Mouse (Mus musculus): ENCODE data around the gene Me1. TPM values are rescaled to one million over a fixed set of nuclear protein-coding genes. Genes with fewer than 3 reads are reported as not detected.
A peak's percentile ranks its signal among the peaks of the same experiment; 100 is the strongest.

Gene Me1
- polyA plus RNA-seq, 1 experiment from 2014 or later = 8.4 TPM

GRCm38 (mm10) chr9:86694644-86695043, 1.1 kb downstream of the Me1 start:
- H3K4me2 ChIP-seq (replicated peaks; ENCODE audit: low read depth, low read length) = no peak overlapping the region
- H3K27ac ChIP-seq (ENCODE audit: low read depth, low read length) = no peak overlapping the region
- H3K27me3 ChIP-seq (ENCODE audit: control insufficient read depth, insufficient read depth, low read length) = no peaks in the 10 kb centered on the region
- no peaks in the 10 kb centered on the region for H3K36me3 ChIP-seq (ENCODE audit: control insufficient read depth, insufficient read depth, low read length)
- no peak overlapping the region for H3K9ac ChIP-seq (ENCODE audit: low read depth, low read length)
- WGBS = 86% methylated on average over 7 of the region's 7 CpGs
- H3K9me3 ChIP-seq (ENCODE audit: control insufficient read depth, low read length) = no peaks in the 10 kb centered on the region
- H3K4me3 ChIP-seq (ENCODE audit: low read length) = no peak overlapping the region
- no peak for ATAC-seq (ENCODE audit: low FRiP score, low TSS enrichment)
- H3K4me1 ChIP-seq (ENCODE audit: control insufficient read depth, insufficient read depth, low read length) = no peaks in the 10 kb centered on the region

DNA sequence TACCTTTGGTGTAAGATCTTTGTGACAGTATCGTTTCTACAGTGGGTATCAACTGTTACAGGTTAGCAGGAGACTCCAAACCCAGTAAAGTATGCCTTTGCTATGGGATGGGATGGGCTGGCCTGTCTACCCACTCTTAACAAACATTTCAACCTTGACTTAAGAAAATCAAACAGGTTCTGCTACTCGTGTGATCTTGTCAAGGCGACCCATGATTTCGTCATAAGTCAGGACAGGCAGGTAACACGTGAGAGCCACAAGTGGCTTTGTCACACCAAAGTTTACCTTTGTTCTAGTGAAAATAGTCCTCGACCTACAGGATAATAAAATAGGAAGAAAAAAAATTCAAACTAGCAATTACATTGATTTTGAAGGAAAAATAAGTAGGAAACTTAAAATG, 1.8 kb downstream of the Me1 start:
- Histone ChIP-seq H3K4me3 (ENCODE audit: low read length) (no peak overlapping the region), H3K4me2 (replicated peaks; ENCODE audit: low read depth, low read length) (no peak overlapping the region), H3K9ac (ENCODE audit: low read depth, low read length) (no peak overlapping the region), H3K4me1 (ENCODE audit: control insufficient read depth, insufficient read depth, low read length) (no peaks in the 10 kb centered on the region), H3K27me3 (ENCODE audit: control insufficient read depth, insufficient read depth, low read length) (no peaks in the 10 kb centered on the region), H3K36me3 (ENCODE audit: control insufficient read depth, insufficient read depth, low read length) (no peaks in the 10 kb centered on the region), H3K27ac (ENCODE audit: low read depth, low read length) (no peak overlapping the region), H3K9me3 (ENCODE audit: control insufficient read depth, low read length) (no peaks in the 10 kb centered on the region)
- ATAC-seq (ENCODE audit: low FRiP score, low TSS enrichment) = no peak
- 89% methylated on average over 6 of the region's 6 CpGs for WGBS

- H3K9me3 ChIP-seq (ENCODE audit: control insufficient read depth, low read length) = no peaks in the 10 kb centered on the region
- H3K27me3 ChIP-seq (ENCODE audit: control insufficient read depth, insufficient read depth, low read length) = no peaks in the 10 kb centered on the region
- no peak overlapping the region for H3K4me3 ChIP-seq (ENCODE audit: low read length)
- no peak overlapping the region for H3K4me2 ChIP-seq (replicated peaks; ENCODE audit: low read depth, low read length)
- H3K36me3 ChIP-seq (ENCODE audit: control insufficient read depth, insufficient read depth, low read length) = no peaks in the 10 kb centered on the region
- no peak for ATAC-seq (ENCODE audit: low FRiP score, low TSS enrichment)
- 81% methylated on average over 3 of the region's 3 CpGs for WGBS
- no peak overlapping the region for H3K27ac ChIP-seq (ENCODE audit: low read depth, low read length)
- no peaks in the 10 kb centered on the region for H3K4me1 ChIP-seq (ENCODE audit: control insufficient read depth, insufficient read depth, low read length)
- H3K9ac ChIP-seq (ENCODE audit: low read depth, low read length) = no peak overlapping the region
Observed at GRCm38 (mm10) chr9:86692676-86693075, 3.1 kb downstream of the Me1 start.

DNA sequence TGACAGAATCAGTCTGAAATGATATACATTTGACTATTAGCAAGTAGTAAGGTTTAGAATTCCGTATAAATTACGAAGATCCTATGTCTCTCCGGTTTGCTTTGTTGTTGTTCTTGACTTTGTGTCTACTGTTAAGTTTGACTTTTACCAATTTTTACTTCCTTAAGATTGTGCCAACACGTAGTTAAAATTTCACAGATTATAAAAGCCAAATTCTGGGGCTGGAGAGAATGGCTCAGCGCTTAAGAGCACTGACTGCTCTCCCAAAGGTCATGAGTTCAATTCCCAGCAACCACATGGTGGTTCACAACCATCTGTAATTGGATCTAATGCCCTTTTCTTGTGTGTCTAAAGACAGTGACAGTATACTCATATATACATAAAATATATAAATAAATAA, 3.5 kb downstream of the Me1 start:
- H3K27ac ChIP-seq (ENCODE audit: low read depth, low read length) = no peak overlapping the region
- no peaks in the 10 kb centered on the region for H3K27me3 ChIP-seq (ENCODE audit: control insufficient read depth, insufficient read depth, low read length)
- no peaks in the 10 kb centered on the region for H3K9me3 ChIP-seq (ENCODE audit: control insufficient read depth, low read length)
- H3K4me1 ChIP-seq (ENCODE audit: control insufficient read depth, insufficient read depth, low read length) = no peaks in the 10 kb centered on the region
- ATAC-seq (ENCODE audit: low FRiP score, low TSS enrichment) = no peak
- H3K4me3 ChIP-seq (ENCODE audit: low read length) = no peak overlapping the region
- no peaks in the 10 kb centered on the region for H3K36me3 ChIP-seq (ENCODE audit: control insufficient read depth, insufficient read depth, low read length)
- no peak overlapping the region for H3K4me2 ChIP-seq (replicated peaks; ENCODE audit: low read depth, low read length)
- WGBS = 89% methylated on average over 5 of the region's 5 CpGs
- no peak overlapping the region for H3K9ac ChIP-seq (ENCODE audit: low read depth, low read length)

DNA sequence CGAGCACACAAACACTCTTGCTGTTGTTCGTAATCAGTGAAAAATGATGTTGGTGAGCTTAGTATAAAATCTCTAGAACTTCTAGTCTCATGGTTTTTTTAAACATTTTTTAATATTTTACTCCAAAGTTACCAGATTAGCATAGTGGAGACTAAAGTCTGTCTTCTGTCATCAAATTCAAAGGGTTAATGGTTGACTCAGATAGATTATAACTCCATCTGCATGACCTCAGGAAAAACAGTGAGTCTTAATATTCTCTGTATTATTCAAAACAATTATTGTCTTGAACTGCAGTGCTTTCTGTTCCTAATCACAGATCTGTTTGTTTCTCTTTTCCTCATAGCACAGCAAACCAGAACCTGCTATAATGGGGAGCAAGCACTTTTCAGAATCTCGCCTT, 4.7 kb downstream of the Me1 start:
- Histone ChIP-seq H3K27ac (ENCODE audit: low read depth, low read length) (no peak overlapping the region), H3K27me3 (ENCODE audit: control insufficient read depth, insufficient read depth, low read length) (no peaks in the 10 kb centered on the region), H3K9ac (ENCODE audit: low read depth, low read length) (no peak overlapping the region), H3K4me2 (replicated peaks; ENCODE audit: low read depth, low read length) (no peak overlapping the region), H3K4me3 (ENCODE audit: low read length) (no peak overlapping the region), H3K36me3 (ENCODE audit: control insufficient read depth, insufficient read depth, low read length) (no peaks in the 10 kb centered on the region), H3K9me3 (ENCODE audit: control insufficient read depth, low read length) (no peaks in the 10 kb centered on the region), H3K4me1 (ENCODE audit: control insufficient read depth, insufficient read depth, low read length) (no peaks in the 10 kb centered on the region)
- ATAC-seq (ENCODE audit: low FRiP score, low TSS enrichment) = no peak
- 88% methylated on average over 3 of the region's 3 CpGs for WGBS

DNA sequence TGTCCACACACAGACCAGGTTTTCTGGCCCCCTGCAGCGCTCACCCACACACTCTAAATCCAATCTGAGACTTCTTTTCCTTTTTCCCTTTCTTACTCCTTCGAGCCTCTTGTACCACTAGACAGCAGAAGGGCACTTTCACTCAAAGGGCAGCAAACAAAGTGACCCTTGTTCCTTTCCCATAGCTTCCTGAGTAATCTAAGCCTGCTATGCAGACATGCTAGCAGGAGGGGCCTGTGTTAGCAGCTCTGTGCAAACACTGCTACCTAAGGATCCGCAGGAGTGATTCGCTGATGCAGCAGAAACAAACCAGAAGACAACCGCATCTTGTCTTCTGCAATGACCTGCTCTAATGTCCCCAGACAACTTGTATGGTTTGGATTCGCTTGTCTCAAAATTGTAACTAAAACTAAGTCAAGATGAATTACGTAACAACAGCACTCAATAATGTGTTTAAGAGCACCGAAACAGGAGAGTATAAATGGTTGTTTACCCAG, 12.0 kb downstream of the Me1 start:
- Histone ChIP-seq H3K27ac (ENCODE audit: low read depth, low read length) (no peak overlapping the region), H3K4me2 (replicated peaks; ENCODE audit: low read depth, low read length) (no peak overlapping the region), H3K9ac (ENCODE audit: low read depth, low read length) (no peak overlapping the region), H3K27me3 (ENCODE audit: control insufficient read depth, insufficient read depth, low read length) (no peaks in the 10 kb centered on the region), H3K4me3 (ENCODE audit: low read length) (no peak overlapping the region), H3K4me1 (ENCODE audit: control insufficient read depth, insufficient read depth, low read length) (no peaks in the 10 kb centered on the region), H3K36me3 (ENCODE audit: control insufficient read depth, insufficient read depth, low read length) (no peaks in the 10 kb centered on the region), H3K9me3 (ENCODE audit: control insufficient read depth, low read length) (no peaks in the 10 kb centered on the region)
- ATAC-seq (ENCODE audit: low FRiP score, low TSS enrichment) = peak; percentile 35; the same call in 1 of the 2 replicates
- WGBS = 50% methylated on average over 8 of the region's 8 CpGs

- ATAC-seq (ENCODE audit: low FRiP score, low TSS enrichment) = no peak
- Histone ChIP-seq H3K4me3 (ENCODE audit: low read length) (no peak overlapping the region), H3K9me3 (ENCODE audit: control insufficient read depth, low read length) (no peaks in the 10 kb centered on the region), H3K36me3 (ENCODE audit: control insufficient read depth, insufficient read depth, low read length) (no peaks in the 10 kb centered on the region), H3K4me2 (replicated peaks; ENCODE audit: low read depth, low read length) (no peak overlapping the region), H3K27ac (ENCODE audit: low read depth, low read length) (no peak overlapping the region), H3K27me3 (ENCODE audit: control insufficient read depth, insufficient read depth, low read length) (no peaks in the 10 kb centered on the region), H3K4me1 (ENCODE audit: control insufficient read depth, insufficient read depth, low read length) (no peaks in the 10 kb centered on the region), H3K9ac (ENCODE audit: low read depth, low read length) (no peak overlapping the region)
- WGBS = 86% methylated on average over 6 of the region's 6 CpGs
Observed at GRCm38 (mm10) chr9:86682844-86683243, 12.9 kb downstream of the Me1 start.

DNA sequence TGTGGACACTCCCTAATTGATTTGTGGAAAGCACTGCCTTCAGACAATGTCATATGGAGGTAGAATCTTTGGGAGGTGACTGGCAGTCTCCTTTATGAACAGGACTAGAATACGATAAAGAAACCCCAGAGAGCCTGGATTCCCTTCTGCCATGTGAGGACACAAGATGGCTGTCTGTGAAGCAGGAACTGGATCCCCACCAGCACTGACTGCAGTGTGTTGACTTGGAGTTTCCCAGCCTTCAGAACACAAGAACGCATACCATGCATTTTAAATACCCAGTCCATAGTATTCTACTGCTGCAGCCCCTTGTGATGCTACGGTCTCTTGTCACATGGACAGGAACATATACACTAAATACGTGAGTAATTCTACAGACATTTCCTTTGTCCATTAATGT, 13.5 kb downstream of the Me1 start:
- no peak overlapping the region for H3K27ac ChIP-seq (ENCODE audit: low read depth, low read length)
- WGBS = 94% methylated on average over 4 of the region's 4 CpGs
- H3K4me1 ChIP-seq (ENCODE audit: control insufficient read depth, insufficient read depth, low read length) = no peaks in the 10 kb centered on the region
- no peaks in the 10 kb centered on the region for H3K9me3 ChIP-seq (ENCODE audit: control insufficient read depth, low read length)
- H3K27me3 ChIP-seq (ENCODE audit: control insufficient read depth, insufficient read depth, low read length) = no peaks in the 10 kb centered on the region
- no peak overlapping the region for H3K4me3 ChIP-seq (ENCODE audit: low read length)
- no peak overlapping the region for H3K4me2 ChIP-seq (replicated peaks; ENCODE audit: low read depth, low read length)
- no peak for ATAC-seq (ENCODE audit: low FRiP score, low TSS enrichment)
- no peaks in the 10 kb centered on the region for H3K36me3 ChIP-seq (ENCODE audit: control insufficient read depth, insufficient read depth, low read length)
- H3K9ac ChIP-seq (ENCODE audit: low read depth, low read length) = no peak overlapping the region

GRCm38 (mm10) chr9:86680431-86680830, 15.3 kb downstream of the Me1 start:
- H3K27me3 ChIP-seq (ENCODE audit: control insufficient read depth, insufficient read depth, low read length) = no peaks in the 10 kb centered on the region
- H3K4me2 ChIP-seq (replicated peaks; ENCODE audit: low read depth, low read length) = no peak overlapping the region
- no peak for ATAC-seq (ENCODE audit: low FRiP score, low TSS enrichment)
- no peak overlapping the region for H3K27ac ChIP-seq (ENCODE audit: low read depth, low read length)
- no peak overlapping the region for H3K9ac ChIP-seq (ENCODE audit: low read depth, low read length)
- no peaks in the 10 kb centered on the region for H3K4me1 ChIP-seq (ENCODE audit: control insufficient read depth, insufficient read depth, low read length)
- 93% methylated on average over 6 of the region's 6 CpGs for WGBS
- H3K9me3 ChIP-seq (ENCODE audit: control insufficient read depth, low read length) = no peaks in the 10 kb centered on the region
- no peaks in the 10 kb centered on the region for H3K36me3 ChIP-seq (ENCODE audit: control insufficient read depth, insufficient read depth, low read length)
- H3K4me3 ChIP-seq (ENCODE audit: low read length) = no peak overlapping the region
